Mouse (Mus musculus): Measurements from ENCODE around the gene Cdc25a. TPM values are rescaled to one million over a fixed set of nuclear protein-coding genes. Genes with fewer than 3 reads are reported as not detected.

The Cdc25a gene
- polyA plus RNA-seq, 1 experiment from 2014 or later, result 36.9 TPM

DNA sequence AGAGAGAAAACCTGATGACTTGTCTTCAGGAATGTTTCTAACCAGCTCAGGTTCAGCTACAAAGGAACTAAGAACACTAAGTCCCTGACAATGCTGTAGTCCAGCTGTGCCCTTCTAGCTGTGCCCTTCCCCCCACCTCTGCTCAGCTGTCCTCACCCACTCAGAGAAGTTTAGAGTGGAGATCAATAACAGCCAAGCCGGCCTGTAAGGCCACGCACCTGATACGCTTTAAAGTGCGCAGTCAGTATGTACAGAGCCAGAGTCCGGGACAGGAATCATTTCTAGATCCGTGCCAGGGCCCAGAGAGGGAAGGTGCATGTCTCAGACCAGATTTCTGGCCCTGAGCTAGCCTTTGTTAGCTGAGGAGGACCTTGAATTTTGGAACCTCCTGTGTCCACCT is 19.4 kb upstream of the Cdc25a start:
- WGBS, result 77% methylated on average over 6 of the region's 6 CpGs
- Histone ChIP-seq H3K9me3 (ENCODE audit: control insufficient read depth, low read length) (no peaks in the 10 kb centered on the region), H3K9ac (ENCODE audit: low read length) (no peak overlapping the region), H3K36me3 (ENCODE audit: control insufficient read depth, insufficient read depth, low read length) (no peaks in the 10 kb centered on the region), H3K4me1 (ENCODE audit: control insufficient read depth, insufficient read depth, low read length) (no peaks in the 10 kb centered on the region), H3K4me2 (no peak overlapping the region), H3K27ac (ENCODE audit: low read depth, low read length) (no peak overlapping the region), H3K4me3 (ENCODE audit: low read depth, low read length) (no peak overlapping the region), H3K27me3 (ENCODE audit: control insufficient read depth, insufficient read depth, low read length) (no peaks in the 10 kb centered on the region)
- DNase-seq (ENCODE audit: low spot score, missing footprints), result no peak
- ATAC-seq (ENCODE audit: low FRiP score), result no peak

DNA sequence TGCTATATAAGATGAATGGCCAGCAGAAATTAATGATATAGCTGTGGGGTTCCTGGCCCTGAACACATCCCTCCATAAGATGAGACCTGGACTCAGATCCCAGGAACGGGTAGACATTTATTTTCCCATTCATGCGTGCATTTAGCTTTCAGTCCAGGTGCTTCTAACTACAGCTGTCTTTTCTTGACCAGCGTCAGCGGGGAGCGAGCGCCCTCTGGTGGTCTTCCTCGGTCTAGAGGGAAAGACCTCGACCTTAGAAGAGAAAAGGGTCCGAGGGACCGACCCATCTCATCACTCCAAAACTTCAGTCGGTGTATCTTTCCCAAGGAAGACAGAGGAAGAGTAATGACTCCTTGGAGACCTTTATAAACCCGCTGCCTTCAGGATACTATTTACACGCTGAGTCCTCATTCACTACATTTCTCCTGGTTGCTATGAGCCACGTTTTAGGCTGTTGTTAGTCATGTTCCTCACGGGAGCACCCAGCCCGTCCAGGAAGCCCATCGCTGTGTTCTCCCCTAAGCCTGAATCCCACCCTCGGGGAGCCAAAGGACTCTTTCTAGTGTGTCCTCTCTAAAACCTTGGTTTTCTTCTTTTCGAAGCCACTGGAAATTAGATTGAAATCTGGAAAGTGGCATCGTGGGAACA is 12.9 kb upstream of the Cdc25a start:
- Histone ChIP-seq H3K4me1 (ENCODE audit: control insufficient read depth, insufficient read depth, low read length) (no peaks in the 10 kb centered on the region), H3K4me3 (ENCODE audit: low read depth, low read length) (no peak overlapping the region), H3K4me2 (0 out of 2 replicates have a peak overlapping the region, but pooled peaks have one; percentile 6), H3K9ac (ENCODE audit: low read length) (no peak overlapping the region), H3K9me3 (ENCODE audit: control insufficient read depth, low read length) (no peaks in the 10 kb centered on the region), H3K27ac (ENCODE audit: low read depth, low read length) (no peak overlapping the region), H3K27me3 (ENCODE audit: control insufficient read depth, insufficient read depth, low read length) (no peaks in the 10 kb centered on the region), H3K36me3 (ENCODE audit: control insufficient read depth, insufficient read depth, low read length) (no peaks in the 10 kb centered on the region)
- DNase-seq (ENCODE audit: low spot score, missing footprints) (peak; percentile 99), ATAC-seq (ENCODE audit: low FRiP score) (peak; percentile 59)
- WGBS, result 23% methylated on average over 20 of the region's 20 CpGs

GRCm38 (mm10) chr9:109863085-109863484 is 12.3 kb upstream of the Cdc25a start:
- ATAC-seq (ENCODE audit: low FRiP score) (no peak), DNase-seq (ENCODE audit: low spot score, missing footprints) (no peak)
- no peak overlapping the region for H3K9ac ChIP-seq (ENCODE audit: low read length)
- H3K4me1 ChIP-seq (ENCODE audit: control insufficient read depth, insufficient read depth, low read length), result no peaks in the 10 kb centered on the region
- no peak overlapping the region for H3K4me3 ChIP-seq (ENCODE audit: low read depth, low read length)
- no peak overlapping the region for H3K27ac ChIP-seq (ENCODE audit: low read depth, low read length)
- WGBS, result 75% methylated on average over 3 of the region's 3 CpGs
- no peak overlapping the region for H3K4me2 ChIP-seq
- H3K36me3 ChIP-seq (ENCODE audit: control insufficient read depth, insufficient read depth, low read length), result no peaks in the 10 kb centered on the region
- H3K9me3 ChIP-seq (ENCODE audit: control insufficient read depth, low read length), result no peaks in the 10 kb centered on the region
- H3K27me3 ChIP-seq (ENCODE audit: control insufficient read depth, insufficient read depth, low read length), result no peaks in the 10 kb centered on the region

GRCm38 (mm10) chr9:109866218-109866617 is 9.2 kb upstream of the Cdc25a start:
- 73% methylated on average over 2 of the region's 2 CpGs for WGBS
- no peak overlapping the region for H3K4me2 ChIP-seq
- no peak overlapping the region for H3K4me3 ChIP-seq (ENCODE audit: low read depth, low read length)
- no peak overlapping the region for H3K27ac ChIP-seq (ENCODE audit: low read depth, low read length)
- DNase-seq (ENCODE audit: low spot score, missing footprints) (no peak), ATAC-seq (ENCODE audit: low FRiP score) (no peak)
- H3K27me3 ChIP-seq (ENCODE audit: control insufficient read depth, insufficient read depth, low read length), result no peaks in the 10 kb centered on the region
- H3K36me3 ChIP-seq (ENCODE audit: control insufficient read depth, insufficient read depth, low read length), result no peaks in the 10 kb centered on the region
- H3K9ac ChIP-seq (ENCODE audit: low read length), result no peak overlapping the region
- H3K4me1 ChIP-seq (ENCODE audit: control insufficient read depth, insufficient read depth, low read length), result no peaks in the 10 kb centered on the region
- H3K9me3 ChIP-seq (ENCODE audit: control insufficient read depth, low read length), result no peaks in the 10 kb centered on the region

GRCm38 (mm10) chr9:109870983-109871572 is 4.3 kb upstream of the Cdc25a start:
- 45% methylated on average over 6 of the region's 6 CpGs for WGBS

DNA sequence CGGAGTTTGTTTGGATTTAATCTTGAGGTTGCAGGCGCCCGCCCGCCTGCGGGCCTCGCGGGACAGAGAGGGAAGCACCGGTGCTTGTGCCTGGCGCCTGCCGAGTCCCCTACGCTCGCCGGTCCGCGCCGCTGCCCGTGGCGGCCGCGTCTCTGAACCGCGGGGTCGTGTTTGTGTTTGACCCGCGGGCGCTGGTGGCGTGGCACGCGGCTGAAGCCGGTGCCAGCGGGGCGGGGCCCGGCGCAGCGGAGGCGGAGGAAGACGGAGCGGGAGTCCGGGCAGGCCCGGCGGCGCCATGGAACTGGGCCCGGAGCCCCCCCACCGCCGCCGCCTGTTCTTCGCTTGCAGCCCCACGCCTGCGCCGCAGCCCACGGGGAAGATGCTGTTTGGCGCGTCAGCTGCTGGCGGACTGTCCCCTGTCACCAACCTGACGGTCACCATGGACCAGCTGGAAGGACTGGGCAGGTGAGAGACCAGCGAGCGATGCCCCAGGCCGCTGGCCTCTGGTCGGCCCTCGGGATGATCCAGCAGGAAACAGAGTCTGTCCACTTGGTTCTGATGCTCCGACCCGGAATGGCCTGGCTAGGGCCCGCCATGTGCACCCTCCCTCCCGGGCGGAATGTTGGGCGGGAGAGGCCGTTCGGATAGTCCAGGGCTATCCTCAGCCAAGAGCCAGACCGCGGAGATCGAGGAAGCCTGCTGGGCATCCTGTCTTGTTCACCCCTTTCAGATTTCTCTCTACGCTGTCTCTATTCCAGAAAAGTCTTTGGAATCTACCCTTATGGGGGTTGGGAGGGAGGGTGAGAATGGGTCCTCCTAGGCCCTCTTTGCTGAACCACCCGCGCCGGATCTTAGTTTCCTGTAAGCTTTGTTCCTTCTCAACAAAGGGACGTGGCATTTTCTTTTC is 569 bp downstream of the Cdc25a start:
- Histone ChIP-seq H3K27ac (ENCODE audit: low read depth, low read length) (peak overlapping the region; percentile 64), H3K4me3 (ENCODE audit: low read depth, low read length) (peak overlapping the region; percentile 99), H3K27me3 (ENCODE audit: control insufficient read depth, insufficient read depth, low read length) (no peaks in the 10 kb centered on the region), H3K36me3 (ENCODE audit: control insufficient read depth, insufficient read depth, low read length) (peaks cover 18% of the 10 kb centered on the region), H3K4me1 (ENCODE audit: control insufficient read depth, insufficient read depth, low read length) (peaks cover 9% of the 10 kb centered on the region; the same call in 1 of the 2 replicates), H3K4me2 (peak overlapping the region; percentile 85), H3K9ac (ENCODE audit: low read length) (peak overlapping the region; percentile 98), H3K9me3 (ENCODE audit: control insufficient read depth, low read length) (no peaks in the 10 kb centered on the region)
- DNase-seq (ENCODE audit: low spot score, missing footprints), result peak; percentile 95
- WGBS, result under 1% methylated on average over 72 of the region's 76 CpGs
- peak; percentile 69 for ATAC-seq (ENCODE audit: low FRiP score)

More at GRCm38 (mm10) chr9:109870983-109871572, 4.3 kb upstream of the Cdc25a start:
- no peak for ATAC-seq (ENCODE audit: low FRiP score)
- no peaks in the 10 kb centered on the region for H3K4me1 ChIP-seq (ENCODE audit: control insufficient read depth, insufficient read depth, low read length)
- no peak for DNase-seq (ENCODE audit: low spot score, missing footprints)
- H3K36me3 ChIP-seq (ENCODE audit: control insufficient read depth, insufficient read depth, low read length), result no peaks in the 10 kb centered on the region
- H3K27me3 ChIP-seq (ENCODE audit: control insufficient read depth, insufficient read depth, low read length), result no peaks in the 10 kb centered on the region
- no peak overlapping the region for H3K4me3 ChIP-seq (ENCODE audit: low read depth, low read length)
- H3K27ac ChIP-seq (ENCODE audit: low read depth, low read length), result no peak overlapping the region
- H3K9ac ChIP-seq (ENCODE audit: low read length), result no peak overlapping the region
- no peak overlapping the region for H3K4me2 ChIP-seq
- no peaks in the 10 kb centered on the region for H3K9me3 ChIP-seq (ENCODE audit: control insufficient read depth, low read length)

DNA sequence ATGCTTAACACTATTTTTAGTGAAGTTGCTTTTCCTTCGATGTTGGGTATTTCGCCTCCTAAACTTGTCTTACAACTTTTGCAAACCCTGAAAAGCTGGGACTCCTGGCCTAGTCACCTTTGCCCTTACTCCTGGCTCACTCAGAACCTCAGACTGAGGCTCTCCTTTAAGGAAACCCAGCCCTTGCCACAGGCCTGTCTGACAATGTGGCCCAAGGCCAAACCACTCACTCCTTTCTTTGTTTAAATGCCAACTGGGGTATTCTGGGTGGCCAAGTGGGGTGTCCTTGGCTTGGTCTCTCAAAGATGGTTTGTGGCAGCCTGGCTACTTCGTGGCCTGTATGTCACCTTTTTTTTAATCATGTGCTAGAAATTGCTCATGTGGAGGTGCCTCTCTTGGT is 1.4 kb downstream of the Cdc25a start:
- Histone ChIP-seq H3K27me3 (ENCODE audit: control insufficient read depth, insufficient read depth, low read length) (no peaks in the 10 kb centered on the region), H3K9ac (ENCODE audit: low read length) (peak overlapping the region; percentile 98), H3K4me2 (peak overlapping the region; percentile 85), H3K36me3 (ENCODE audit: control insufficient read depth, insufficient read depth, low read length) (peaks cover 21% of the 10 kb centered on the region), H3K27ac (ENCODE audit: low read depth, low read length) (no peak overlapping the region), H3K9me3 (ENCODE audit: control insufficient read depth, low read length) (no peaks in the 10 kb centered on the region), H3K4me1 (ENCODE audit: control insufficient read depth, insufficient read depth, low read length) (peaks cover 9% of the 10 kb centered on the region; the same call in 1 of the 2 replicates), H3K4me3 (ENCODE audit: low read depth, low read length) (peak overlapping the region; percentile 99)
- ATAC-seq (ENCODE audit: low FRiP score), result no peak
- DNase-seq (ENCODE audit: low spot score, missing footprints), result no peak
- 15% methylated on average over 3 of the region's 3 CpGs for WGBS

DNA sequence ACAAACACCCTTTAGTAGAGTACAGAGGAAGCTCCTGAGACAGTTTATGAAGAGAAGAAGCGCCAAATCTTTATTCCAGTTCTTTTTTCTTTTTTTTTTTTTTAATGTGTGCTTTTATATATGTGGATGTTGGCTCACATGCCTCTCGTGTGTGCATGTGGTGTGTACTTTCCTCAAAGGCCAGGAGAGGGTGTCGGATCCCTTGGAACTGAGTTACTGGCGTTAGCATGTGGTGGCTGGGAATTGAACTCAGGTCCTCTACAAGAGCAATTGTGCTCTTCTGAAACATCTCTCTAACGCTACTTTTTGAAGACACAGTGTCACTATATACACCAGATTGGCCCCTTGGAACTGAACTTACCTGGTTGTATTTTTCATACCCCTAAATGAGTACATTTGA is 2.3 kb downstream of the Cdc25a start:
- peaks cover 9% of the 10 kb centered on the region; the same call in 1 of the 2 replicates for H3K4me1 ChIP-seq (ENCODE audit: control insufficient read depth, insufficient read depth, low read length)
- no peaks in the 10 kb centered on the region for H3K9me3 ChIP-seq (ENCODE audit: control insufficient read depth, low read length)
- H3K4me3 ChIP-seq (ENCODE audit: low read depth, low read length), result peak overlapping the region; percentile 99
- ATAC-seq (ENCODE audit: low FRiP score) (no peak), DNase-seq (ENCODE audit: low spot score, missing footprints) (no peak)
- H3K4me2 ChIP-seq, result peak overlapping the region; percentile 85
- peaks cover 21% of the 10 kb centered on the region for H3K36me3 ChIP-seq (ENCODE audit: control insufficient read depth, insufficient read depth, low read length)
- WGBS, result 72% methylated on average over 5 of the region's 5 CpGs
- peak overlapping the region; percentile 98 for H3K9ac ChIP-seq (ENCODE audit: low read length)
- no peak overlapping the region for H3K27ac ChIP-seq (ENCODE audit: low read depth, low read length)
- H3K27me3 ChIP-seq (ENCODE audit: control insufficient read depth, insufficient read depth, low read length), result no peaks in the 10 kb centered on the region

DNA sequence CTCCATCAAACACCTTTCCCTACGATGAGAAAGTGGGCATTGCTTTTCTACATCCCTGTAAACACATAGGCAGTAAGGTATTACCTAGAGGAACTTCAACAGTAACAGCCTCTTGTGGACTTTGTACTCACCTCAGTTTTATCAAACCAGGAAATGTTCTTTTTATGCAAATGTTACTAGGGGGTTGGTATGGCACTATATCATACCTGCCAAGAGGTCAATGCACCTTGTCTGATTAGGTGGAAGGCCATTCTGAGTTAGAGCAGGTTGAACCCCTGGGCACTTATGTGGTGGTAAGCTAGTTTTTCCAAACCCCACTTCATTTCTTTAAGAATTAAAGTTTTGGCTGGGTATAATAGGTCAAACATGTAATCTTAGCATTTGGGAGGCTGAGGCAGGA is 3.9 kb downstream of the Cdc25a start:
- H3K27ac ChIP-seq (ENCODE audit: low read depth, low read length), result no peak overlapping the region
- peaks cover 9% of the 10 kb centered on the region; the same call in 1 of the 2 replicates for H3K4me1 ChIP-seq (ENCODE audit: control insufficient read depth, insufficient read depth, low read length)
- H3K27me3 ChIP-seq (ENCODE audit: control insufficient read depth, insufficient read depth, low read length), result no peaks in the 10 kb centered on the region
- H3K4me3 ChIP-seq (ENCODE audit: low read depth, low read length), result no peak overlapping the region
- WGBS, result 97% methylated on average over 1 of the region's 1 CpGs
- H3K4me2 ChIP-seq, result no peak overlapping the region
- no peak for DNase-seq (ENCODE audit: low spot score, missing footprints)
- no peak for ATAC-seq (ENCODE audit: low FRiP score)
- peaks cover 29% of the 10 kb centered on the region for H3K36me3 ChIP-seq (ENCODE audit: control insufficient read depth, insufficient read depth, low read length)
- no peak overlapping the region for H3K9ac ChIP-seq (ENCODE audit: low read length)
- no peaks in the 10 kb centered on the region for H3K9me3 ChIP-seq (ENCODE audit: control insufficient read depth, low read length)

Data from midbrain, embryonic 11.5 days (tissue).